Mouse (Mus musculus) thymus, postnatal 36 days (tissue): ENCODE measurements around the gene Eloa.
A peak's percentile ranks its signal among the peaks of the same experiment; 100 is the strongest.

Experiments
- DNase-seq, 2 experiments: peaks; one replicate each; pipeline ENCODE4 v3.0.0; 2022; ENCODE audit warnings: mixed read lengths in 2 of 2

Gene Eloa

DNA sequence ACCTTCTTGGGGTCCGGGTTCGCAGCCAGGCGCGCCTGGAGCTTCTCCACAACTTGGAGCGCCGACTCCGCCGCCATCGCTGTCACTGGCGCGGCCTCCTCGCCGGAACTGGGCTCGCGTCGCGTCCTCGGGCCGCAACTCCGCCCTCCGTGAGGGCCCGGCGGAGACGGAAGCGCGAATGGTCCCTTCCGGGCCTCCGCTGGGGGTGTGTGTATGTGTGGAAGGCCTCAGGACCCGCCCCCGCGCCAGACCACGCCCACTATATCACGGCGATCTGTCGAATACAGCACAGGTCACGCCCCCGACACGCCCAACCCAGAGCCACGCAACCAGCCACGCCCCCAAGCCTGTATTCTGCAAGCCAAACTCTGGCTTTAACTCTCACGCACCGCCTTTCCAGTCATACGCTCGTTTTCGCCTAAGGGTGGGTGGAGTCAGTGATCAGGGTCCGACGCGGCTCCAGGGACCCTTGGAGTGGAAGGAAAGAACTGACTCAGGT lies at the start of gene Eloa:
TSS of gene Eloa (minus strand) at position 215 of the 499 bp plus-strand sequence.
- peak; percentile 100 for DNase-seq

DNA sequence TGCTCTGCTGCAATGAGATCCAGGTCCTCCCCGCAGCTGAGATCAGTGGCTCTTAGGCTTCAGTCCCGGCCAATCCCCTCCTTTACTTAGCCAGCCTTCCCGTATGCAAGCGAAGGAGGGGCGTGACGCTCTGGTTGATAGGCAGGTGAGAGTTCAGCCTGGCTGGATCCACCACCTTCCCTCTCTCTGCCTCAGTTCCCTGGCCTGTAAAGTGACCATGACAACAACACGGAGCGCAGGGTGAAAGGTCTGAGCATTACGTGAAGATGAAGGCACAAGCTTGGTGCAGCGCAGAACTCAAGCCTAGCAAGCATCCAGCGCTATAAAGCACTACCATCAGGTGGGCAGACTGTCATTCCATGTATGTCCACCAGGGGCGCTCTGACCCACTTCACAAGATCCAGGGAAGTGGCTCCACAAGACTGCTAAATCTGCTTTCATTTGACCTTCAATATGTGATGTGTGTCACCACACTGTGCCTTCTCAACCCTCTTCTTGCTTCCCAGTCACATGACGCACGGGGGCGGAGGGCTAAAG lies 49.7 kb upstream of the Eloa start:
- DNase-seq, result peak; percentile 87 to 88

DNA sequence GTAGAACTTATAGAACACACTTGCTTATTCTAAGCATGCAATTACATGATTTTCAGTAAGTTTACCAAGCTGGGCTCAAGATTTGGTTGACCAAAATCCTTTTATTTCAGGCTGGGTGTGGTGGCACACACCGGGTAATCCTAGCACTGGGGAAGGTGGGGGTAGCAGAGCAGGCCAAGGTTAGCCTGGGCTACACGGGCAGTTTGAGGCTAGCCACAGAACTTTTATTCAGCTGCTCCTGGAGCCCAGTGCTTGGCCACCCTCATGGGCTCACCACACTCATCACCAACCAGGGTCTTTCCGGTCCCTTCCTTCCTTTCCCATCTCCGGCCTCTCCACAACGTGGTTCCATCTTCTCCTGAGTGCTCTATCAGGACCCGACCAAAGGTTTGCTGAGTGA lies 49.0 kb upstream of the Eloa start:
- no peak for DNase-seq

DNA sequence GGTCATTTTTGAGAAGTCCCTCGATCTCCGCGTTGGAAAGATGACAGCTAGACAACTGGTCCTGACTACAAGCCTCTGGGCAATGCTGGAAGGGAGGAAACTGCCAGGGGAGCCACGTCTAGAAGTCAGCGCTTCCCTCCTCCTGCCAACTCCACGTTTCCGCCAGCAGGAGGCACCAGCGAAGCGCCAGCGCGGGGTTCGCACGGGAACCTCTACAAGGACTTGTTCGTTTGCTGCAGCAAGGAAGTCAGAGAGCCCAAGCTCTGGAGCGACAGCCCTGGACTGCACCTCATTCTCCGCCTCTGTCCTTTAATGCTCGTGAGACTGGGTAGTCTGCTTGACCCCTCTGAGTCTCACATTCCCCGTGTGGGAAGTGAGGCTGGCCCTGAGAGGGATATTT lies 48.4 kb upstream of the Eloa start:
- DNase-seq, result peak; percentile 87 to 88

DNA sequence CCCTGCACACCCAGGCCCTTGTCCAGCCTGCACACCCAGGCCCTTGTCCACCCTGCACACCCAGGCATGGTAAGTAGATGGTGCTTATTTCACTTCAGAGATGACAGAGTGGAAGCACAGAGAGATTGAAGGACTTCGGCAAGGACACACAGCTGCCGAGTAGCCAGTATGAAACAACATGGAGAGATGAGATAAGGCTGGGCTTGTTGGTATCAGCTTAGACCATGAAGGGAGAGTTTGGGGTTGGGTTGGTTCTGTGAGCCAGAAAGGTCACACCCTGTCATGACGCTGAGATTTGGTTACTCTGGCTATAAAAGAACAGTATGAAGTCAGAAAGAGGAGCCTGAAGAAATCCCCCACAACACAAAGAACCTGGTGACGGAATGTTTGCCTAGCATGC lies 47.8 kb upstream of the Eloa start:
- DNase-seq, result no peak

DNA sequence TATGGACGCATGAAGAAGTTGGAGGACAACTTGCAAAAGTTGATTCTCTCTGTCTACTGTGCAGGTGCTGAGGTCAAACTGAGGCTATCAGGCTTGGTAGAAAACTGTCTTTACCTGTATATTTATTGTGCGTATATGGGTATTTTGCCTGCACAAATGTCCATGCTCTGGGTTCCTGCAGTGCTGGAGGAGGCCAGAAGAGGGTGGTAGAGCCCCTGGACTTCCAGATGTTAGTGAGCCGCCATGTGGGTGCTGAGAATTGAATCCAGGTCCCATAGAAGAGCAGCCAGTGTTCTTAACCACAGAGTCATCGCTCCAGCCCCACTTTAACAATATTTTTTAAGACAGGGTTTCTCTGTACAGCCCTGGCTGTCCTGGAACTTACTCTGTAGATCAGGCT lies 41.6 kb upstream of the Eloa start:
- no peak for DNase-seq

DNA sequence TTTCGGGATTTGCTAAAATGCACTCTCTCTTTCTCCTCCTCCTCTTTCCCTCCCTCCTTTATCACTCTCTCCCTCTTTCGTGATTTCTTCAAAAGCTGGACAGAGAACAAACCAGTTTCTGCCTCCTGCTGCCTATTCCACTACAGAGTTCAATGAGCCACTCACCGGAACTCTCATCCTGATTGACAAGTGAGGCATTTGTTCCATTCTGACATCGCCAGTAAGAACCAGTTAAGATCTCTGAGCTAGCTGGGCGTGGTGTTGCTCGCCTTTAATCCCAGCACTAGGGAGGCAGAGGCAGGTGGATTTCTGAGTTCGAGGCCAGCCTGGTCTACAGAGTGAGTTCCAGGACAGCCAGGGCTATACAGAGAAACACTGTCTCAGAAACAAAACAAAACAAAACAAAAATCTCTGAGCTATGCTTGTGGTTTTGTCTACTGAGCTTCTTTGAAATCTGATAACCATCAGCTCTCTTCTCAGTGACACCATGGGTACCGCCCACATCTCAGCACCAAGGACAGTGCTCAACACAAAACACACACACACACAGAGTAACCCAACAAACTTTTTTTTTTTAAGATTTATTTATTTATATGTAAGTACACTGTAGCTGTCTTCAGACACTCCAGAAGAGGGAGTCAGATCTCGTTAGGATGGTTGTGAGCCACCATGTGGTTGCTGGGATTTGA lies 38.4 kb upstream of the Eloa start:
- DNase-seq, result peak in 1 of 2 experiments; percentile 46

DNA sequence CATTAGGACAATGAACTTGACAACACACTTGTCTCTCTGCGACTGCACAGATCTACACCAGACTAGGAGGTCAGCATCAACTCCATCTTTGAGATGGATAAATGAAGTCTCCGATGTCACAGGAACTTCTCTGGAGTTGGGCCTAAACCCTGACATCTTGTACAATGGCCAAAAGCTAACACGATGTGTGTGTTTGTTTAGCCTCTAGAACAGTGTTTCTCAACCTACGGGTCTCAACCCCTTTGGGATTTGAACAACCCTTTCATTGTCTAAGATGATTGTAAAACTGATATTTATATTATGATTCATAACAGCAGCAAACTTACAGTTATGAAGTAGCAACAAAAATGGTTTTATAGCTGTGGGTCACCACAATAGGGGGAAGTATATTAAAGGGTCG lies 36.4 kb upstream of the Eloa start:
- DNase-seq, result no peak

DNA sequence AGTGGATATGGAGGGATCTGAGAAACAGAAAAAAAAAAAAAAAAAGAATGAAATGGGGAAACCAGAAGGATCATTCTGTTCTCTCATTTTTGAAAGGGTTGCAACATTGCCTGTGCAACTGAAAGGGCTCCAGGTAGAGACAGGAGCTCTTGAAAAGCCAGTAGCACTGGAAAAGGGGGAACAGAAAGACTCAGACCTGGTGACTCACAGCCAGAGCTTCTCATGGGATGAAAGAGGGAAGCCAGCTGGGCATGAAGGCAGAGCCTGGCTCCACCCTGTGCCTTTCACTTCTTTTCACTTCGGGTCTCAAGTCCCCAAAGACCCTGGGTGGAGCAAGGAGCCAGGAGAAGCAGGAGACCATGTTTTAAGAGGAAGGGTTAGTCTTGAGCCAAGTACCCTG lies 34.5 kb upstream of the Eloa start:
- no peak for DNase-seq

DNA sequence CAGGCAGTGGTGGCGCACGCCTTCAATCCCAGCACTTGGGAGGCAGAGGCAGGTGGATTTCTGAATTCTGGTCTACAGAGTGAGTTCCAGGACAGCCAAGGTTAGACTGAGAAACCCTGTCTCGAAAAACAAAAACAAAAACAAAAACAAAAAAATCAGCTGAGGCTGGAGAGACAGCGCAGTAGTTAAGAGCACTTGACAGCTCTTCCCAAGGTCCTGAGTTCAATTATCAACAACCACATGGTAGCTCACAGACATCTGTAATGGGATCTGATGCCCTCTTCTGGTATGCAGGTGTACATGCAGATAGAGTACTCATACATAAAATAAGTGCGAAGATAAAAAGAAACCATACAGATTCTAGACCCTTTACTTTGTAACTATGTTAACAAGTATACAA lies 32.3 kb upstream of the Eloa start:
- no peak for DNase-seq

DNA sequence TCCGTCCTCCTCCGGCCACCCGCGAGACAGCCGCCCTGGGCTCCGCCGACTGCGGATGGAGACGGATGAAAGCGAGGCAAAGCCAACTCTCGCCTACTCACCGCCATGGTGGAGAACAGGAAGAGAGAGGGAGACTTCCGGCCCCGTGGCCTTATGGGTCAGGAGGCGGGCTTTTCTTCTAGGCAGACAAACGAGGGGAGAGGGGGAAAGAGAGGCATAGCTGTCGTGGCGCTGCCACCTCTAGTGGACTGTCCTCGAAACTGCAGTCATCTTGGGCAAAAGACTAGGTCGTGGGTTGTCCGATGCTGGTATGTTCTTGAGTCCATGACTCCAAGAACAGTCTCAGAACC lies 31.7 kb upstream of the Eloa start, which contains the start of gene Rpl11:
TSS of gene Rpl11 (minus strand) at position 182 of the 350 bp plus-strand sequence.
- DNase-seq, result peak; percentile 89 to 91

DNA sequence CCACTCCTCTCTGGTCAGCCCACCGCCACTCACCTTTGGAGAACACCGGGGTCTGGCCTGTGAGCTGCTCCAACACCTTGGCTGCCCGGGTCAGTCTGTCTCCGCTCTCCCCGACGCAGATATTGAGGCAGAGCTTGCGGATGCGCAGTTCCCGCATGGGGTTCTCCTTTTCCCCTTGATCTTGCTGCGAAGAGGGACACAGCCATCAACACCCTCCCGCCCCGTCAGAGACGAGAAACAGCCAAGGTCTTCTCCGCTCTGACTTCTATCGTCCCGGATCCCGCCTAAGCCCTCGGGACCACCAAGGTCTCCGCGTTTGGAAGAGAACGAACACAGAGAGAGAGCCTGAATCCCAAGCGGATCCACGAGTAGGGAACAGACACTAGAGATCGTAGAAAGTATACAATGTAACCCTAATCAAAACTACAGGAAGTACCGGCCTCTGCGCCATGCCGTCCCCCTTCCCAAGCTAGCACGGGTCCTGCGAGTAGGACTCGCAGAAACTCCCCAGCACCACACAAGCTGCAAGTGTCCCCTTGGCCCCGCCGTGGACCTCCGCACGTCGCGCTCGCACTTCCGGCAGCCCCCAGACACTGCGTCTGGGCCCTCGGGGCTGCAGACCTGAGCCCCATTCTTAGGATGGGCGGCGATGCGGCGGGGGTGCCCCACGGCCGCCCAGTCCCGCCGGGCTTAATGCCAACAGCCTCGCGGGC lies 31.1 kb upstream of the Eloa start:
- no peak for DNase-seq

DNA sequence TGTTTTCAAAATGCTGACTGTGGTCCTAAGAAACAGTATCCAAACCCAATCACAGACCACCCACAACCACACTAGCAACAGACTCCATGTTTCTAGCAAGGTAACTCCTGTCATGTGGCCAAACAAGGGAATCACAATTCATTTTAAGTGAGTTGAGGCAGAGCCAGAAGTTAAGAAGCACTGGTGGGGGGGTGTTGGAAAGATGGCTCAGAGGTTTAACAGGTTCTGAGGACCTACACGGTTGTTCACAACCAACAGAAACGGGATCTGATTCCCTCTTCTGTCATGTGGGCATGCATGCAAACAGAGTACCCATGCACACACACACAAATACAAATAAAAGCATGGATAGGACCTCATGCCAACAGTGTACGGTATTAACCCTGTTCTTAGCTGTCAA lies 30.5 kb upstream of the Eloa start:
- no peak for DNase-seq

DNA sequence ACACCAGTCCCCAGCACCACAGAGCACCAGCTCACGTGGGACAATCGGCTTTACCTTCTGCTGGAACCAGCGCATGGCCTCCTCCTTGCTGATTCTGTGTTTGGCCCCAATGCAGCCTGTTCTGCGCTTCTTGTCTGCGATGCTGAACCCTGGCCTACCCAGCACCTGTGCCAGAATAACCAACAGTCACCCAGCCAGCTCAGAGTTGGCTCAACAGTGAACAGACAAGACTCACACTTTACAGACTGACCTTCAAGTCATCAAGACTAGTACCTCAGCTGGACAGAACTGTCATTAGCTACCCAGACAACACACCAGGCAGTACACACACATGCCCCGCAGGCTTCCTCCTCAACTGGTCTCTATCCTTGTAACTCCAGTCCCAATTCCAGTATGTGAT lies 28.7 kb upstream of the Eloa start:
- no peak for DNase-seq

DNA sequence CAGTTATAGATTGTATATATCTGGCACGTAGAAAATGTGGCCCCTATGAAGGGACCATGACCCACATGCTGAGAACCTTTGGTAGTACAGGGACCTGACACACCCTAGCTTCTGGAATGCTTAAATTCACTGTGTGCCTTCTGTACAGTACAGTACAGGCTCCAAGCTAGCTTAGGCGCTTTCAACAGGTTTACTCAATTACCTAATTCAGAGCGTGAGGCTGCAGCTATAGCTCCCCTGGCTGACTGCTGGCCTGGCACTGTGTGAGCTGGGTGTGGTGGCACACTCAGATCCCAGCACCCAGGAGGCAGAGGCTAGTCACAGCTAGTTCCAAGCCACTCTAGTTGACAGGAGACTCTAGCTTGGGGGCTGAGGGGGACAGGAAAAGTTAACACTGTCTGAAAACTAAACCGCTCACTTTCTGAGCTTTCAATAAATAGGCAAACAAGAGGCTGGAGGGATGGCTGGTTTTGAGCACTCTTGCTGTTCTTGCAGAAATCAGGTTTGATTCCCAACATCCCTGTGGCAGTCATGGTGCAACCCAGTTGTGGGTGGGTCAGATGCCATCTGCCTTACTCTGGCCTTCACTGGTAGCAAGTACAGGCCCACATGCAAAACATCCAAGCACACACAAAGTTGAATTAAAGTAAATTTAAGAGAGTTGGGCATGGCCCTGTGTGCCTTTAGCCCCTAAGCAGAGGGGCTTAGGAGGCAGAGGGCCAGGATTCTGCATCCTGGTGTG lies 26.9 kb upstream of the Eloa start:
- no peak for DNase-seq

DNA sequence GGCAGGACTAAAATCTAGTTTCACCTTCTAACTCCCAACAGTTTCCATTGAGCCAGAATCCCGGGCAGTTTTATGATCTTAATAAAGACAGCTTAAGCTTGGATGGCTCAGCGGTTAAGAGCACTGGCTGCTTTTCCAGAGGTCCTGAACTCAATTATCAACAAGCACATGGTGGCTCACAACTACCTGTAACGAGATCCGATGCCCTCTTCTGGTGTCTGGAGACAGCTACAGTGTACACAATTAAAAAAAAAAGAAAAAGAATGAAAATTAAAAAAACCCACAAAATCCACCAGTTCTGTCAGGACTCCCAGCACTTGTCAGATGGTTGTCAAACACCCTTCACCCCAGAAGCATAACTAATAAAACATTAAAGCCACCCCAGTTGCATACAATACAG lies 26.1 kb upstream of the Eloa start:
- no peak for DNase-seq

DNA sequence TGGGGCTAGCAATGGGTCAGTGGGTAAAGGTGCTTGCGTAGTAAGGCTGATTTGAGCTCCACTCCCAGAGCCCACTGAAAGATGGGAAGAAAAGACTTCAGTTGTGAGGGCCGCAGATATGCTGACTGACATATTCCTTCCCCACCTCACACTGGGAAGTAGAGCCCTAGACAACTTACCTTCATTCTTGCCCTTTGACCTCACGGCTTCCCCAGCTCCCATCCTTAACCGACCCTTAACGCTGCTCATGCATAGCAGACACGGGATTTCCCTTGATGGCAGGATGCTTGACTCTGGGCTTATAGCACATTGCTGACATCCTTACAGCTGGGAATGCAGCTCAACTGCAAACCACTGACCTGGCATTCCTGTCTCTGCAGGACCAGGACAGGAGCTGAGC lies 25.3 kb upstream of the Eloa start:
- no peak for DNase-seq

DNA sequence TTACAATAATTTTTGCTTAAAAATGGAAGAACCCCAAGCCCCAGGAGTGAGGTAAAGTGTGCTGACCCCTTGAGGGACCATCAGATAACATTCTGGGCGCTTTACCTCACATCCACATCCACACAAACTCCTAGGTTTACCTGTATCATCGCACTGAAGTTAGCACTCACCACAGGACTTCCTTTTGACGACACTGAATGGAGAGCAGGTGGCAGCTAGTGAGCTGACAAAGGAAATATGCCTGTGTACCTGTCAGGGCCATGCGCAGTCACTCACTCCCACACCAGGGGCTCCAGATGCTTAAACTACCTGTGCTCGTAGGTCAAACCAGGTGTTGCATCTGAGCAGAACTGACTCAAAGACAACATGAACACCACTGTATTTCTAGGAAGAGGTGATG lies 23.5 kb upstream of the Eloa start:
- peak in 1 of 2 experiments; percentile 47 for DNase-seq

DNA sequence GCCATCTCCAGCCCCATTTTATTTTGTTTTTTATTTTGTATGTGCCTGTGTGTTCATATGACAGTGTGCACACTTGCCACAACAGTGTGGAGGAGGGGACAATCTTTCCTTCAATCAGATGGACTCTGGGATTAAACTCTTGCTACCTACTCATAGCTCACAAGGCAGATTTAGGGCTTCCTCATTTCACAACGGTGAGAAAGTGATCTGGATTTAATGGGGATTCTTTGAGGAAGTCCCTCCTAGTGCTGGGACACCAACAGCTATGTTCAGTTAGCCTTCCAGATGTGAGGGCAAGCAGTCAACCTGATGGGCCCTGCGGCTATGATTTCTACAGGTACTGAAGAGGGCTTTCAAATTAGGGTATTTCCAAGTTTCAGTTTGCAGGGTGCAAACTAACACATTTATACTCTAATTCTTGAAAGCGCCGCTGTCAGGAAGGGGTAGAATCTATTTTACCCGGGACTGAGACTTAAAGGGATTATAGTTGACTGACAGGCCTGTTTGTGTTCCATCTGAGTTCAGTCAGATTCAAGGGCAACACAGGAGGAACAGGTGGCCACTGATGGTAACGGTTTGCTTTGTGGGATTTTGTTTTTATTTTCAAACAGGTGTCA lies 22.3 kb upstream of the Eloa start:
- DNase-seq, result no peak

DNA sequence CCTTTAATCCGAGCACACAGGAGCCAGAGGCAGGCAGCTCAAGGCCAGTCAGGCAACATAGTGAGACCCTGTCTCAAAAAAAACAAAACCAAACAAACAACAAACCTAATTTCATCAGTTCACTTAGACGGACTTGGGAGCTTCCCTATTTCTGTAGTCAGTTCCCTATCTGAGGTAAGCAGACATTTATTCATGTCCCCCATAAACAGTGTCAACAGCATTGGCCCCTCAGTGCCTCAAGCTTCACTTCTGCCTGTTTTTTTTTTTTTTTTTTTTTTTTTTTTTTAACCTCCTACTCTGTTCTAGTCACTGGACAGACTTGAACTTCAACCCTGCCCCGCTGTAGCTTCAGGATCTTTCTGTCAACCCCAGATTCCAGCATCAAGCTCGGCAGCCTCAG lies 13.5 kb upstream of the Eloa start:
- no peak for DNase-seq

DNA sequence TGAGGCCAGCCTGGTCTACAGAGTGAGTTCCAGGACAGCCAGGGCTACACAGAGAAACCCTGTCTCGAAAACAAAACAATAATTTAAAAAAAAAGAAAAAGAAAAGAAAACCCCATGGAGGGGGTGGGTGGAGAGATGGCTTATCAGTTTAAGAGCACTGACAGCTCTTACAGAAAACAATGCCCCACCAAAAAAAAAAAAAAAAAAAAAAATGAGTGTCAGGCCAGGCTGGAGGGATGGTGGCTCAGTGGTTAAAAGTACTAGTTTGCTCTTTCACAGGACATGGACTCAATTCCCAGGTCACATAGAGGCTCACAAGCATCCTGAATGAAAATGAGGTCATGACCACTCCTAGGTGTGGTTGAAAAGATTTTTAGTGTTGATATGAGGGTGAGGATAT lies 11.7 kb upstream of the Eloa start:
- DNase-seq, result no peak

DNA sequence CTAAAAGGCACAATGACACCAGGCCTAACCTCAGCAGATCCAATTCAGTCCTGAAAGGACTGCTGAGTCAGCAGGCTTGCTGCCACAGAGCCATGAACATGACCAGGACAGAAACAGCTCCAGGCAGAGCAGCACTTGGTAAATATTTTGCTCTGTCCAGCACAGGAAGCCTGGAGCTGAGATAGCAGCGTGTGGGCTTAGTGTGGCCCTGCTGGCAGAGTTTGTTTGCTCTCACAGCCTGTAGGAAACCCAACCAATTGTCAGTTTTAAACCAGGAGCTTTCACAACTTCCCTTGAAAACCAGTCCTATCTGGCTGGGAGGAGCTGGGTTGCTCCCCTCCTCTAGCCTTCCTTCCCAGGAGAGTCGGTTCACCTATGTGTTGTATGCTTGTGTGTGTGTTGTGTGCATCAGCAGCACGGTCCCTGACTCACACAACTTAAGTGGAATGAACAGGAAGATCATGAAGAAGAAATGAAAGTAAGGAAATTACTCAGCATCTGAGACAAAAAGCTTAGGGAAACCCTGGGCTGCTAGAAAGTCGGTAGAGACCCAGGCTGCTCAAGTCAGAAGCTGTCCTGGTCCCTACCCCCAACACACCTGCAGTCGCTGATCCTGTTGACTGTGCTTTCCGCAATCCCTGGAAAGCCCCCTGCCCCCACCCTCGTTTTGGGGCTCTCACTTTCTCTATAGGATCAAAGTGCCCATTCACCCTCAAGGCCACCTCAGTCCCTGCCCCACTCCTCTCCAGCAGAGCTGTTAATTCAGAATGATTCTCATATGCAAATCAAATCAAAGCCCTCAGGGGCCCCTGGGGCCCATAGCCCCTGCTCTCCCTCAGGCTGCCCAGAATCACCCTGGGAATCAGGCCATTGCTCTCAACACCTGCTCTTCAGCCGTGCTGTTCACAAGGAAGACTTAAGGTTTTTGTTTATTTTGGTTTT lies 9.7 kb upstream of the Eloa start:
- no peak for DNase-seq
